Mouse (Mus musculus) limb, embryonic 12.5 days (tissue): Measurements from ENCODE around the gene Clec2l. TPM values are rescaled to one million over a fixed set of nuclear protein-coding genes. Genes with fewer than 3 reads are reported as not detected.

ENCODE experiments used
- ATAC-seq: fragments of 200-750 bp; cut with Nextera tagmentation; 2 replicates; pipeline ENCODE4 v1.8.0; 2017; ENCODE audit warnings: low read depth, moderate TSS enrichment; ENCODE audit not compliant: insufficient number of reproducible peaks, insufficient read depth, low FRiP score, low TSS enrichment
- H3K27ac ChIP-seq: fragments of 300-500 bp; sonication (generic); 2 replicates; pipeline ENCODE4 v1.5.1; 2016; ENCODE audit warnings: mild to moderate bottlenecking, moderate library complexity
- H3K27me3 ChIP-seq: fragments of 300-500 bp; sonication (generic); 2 replicates; pipeline ENCODE4 v1.6.1; 2016; ENCODE audit warnings: mild to moderate bottlenecking, moderate library complexity
- H3K36me3 ChIP-seq: fragments of 300-500 bp; sonication (generic); 2 replicates; pipeline ENCODE4 v1.6.1; 2016; ENCODE audit warnings: mild to moderate bottlenecking, moderate library complexity
- H3K4me1 ChIP-seq: fragments of 300-500 bp; sonication (generic); replicated peaks from 2 replicates; pipeline ENCODE4 v1.6.1; 2016
- H3K4me2 ChIP-seq: fragments of 300-500 bp; sonication (generic); 2 replicates; pipeline ENCODE4 v1.6.1; 2016; ENCODE audit warnings: mild to moderate bottlenecking, moderate library complexity
- H3K4me3 ChIP-seq: fragments of 300-500 bp; sonication (generic); replicated peaks from 2 replicates; pipeline ENCODE4 v1.5.1; 2016; ENCODE audit warnings: mild to moderate bottlenecking
- H3K9ac ChIP-seq: fragments of 300-500 bp; sonication (generic); replicated peaks from 2 replicates; pipeline ENCODE4 v1.6.1; 2016; ENCODE audit warnings: mild to moderate bottlenecking, moderate library complexity
- H3K9me3 ChIP-seq: fragments of 300-500 bp; sonication (generic); 2 replicates; pipeline ENCODE4 v1.6.1; 2016; ENCODE audit warnings: mild to moderate bottlenecking, moderate library complexity
- WGBS: fragments of 180-500 bp; shearing (Covaris S2); methylation state at CpG from one replicate; pipeline ENCODE4 v1.1.7; 2016; 5-methylcytosine and 5-hydroxymethylcytosine counted together
- polyA plus RNA-seq: library from polyadenylated mRNA; unstranded; fragments of >200 nt; fragmentation: Nextera tagmentation; extraction: Ambion mirVana; gene quantifications from 2 replicates; pipeline ENCODE4 v1.2.1, GENCODE M21; 2016

Gene Clec2l
- polyA plus RNA-seq, 1 experiment from 2014 or later: 2.8 TPM

DNA sequence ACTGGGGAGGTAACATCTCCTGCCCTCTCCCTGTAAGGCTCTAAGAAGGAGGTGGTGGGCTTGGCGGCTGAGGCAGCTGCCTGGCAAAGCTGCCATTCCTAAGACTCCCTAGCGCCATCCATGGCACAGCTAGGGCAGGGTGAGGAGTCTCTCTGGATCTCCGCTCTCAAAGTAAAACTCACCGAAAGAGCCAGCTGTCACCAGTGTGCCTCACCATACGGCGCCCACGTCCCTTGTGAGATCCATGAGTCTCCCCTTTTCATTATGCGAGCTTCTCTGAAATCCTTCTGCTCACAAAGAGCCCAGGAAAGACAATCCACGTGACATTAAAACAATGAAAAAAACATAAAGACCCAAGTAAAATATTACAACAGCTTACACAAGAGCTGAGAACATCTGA lies 33.7 kb downstream of the Clec2l start:
- ATAC-seq: no peak
- Histone ChIP-seq H3K4me2 (no peak overlapping the region), H3K4me3 (no peak overlapping the region), H3K27ac (no peak overlapping the region), H3K4me1 (peaks cover 4% of the 10 kb centered on the region; the same call in 1 of the 2 replicates), H3K9ac (no peak overlapping the region), H3K36me3 (peaks cover 85% of the 10 kb centered on the region), H3K27me3 (no peaks in the 10 kb centered on the region), H3K9me3 (no peaks in the 10 kb centered on the region)
- 87% methylated on average over 9 of the region's 9 CpGs for WGBS

DNA sequence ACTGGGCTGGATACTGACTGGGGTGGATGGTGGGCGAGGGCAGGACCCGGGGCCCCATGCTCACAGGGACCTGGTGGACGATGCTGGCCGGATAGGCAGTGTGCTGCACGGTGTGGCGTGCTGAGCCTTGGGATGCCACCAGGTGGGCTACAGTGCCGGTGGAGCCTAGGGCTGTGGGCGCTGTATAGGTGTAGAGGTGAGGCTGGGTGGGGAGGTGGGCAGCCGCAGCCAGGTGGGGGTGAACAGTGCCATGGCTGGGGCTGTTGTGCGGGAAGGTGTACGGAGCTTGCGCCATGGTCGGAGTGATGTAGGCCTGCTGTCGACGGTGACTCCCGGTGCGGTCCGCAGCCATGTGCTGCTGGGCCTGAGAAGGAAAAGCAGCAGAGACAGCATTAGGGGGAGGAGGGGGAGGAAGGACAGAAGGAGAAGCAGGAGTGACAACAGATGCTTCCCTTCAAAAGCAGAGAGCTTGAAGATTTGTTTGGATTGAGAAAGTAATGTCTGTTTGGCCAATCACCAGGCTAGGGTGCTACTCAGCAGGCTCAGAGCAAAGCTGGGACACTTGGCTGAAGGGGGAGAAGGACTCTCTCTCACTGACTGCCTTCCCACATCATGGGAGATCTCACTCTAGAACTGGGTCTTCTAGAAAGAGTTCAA lies 35.5 kb downstream of the Clec2l start:
- no peak for ATAC-seq
- no peaks in the 10 kb centered on the region for H3K27me3 ChIP-seq
- H3K9ac ChIP-seq: no peak overlapping the region
- no peak overlapping the region for H3K4me2 ChIP-seq
- no peak overlapping the region for H3K27ac ChIP-seq
- no peaks in the 10 kb centered on the region for H3K4me1 ChIP-seq
- peaks cover 87% of the 10 kb centered on the region for H3K36me3 ChIP-seq
- WGBS: 96% methylated on average over 18 of the region's 18 CpGs
- H3K4me3 ChIP-seq: no peak overlapping the region
- no peaks in the 10 kb centered on the region for H3K9me3 ChIP-seq

DNA sequence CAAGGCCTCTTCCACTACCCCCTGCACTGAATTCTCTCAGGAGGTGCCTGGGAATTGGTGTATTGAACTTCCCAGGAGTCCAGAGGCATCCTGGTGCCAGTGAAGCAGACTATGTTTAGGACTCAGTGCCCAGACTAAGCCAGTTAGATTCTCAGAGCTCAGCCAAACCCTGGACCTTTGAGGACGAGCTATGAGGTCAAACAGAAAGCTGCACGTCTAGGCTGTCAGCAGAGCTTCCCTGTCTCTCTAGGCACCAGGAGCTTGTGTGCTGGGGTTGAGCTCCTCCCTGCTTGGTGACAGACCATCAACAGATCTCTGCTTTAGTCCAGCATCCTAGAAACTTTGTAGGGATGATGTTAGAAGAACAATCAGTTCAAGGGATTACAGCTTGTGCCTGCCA lies 38.6 kb downstream of the Clec2l start:
- Histone ChIP-seq H3K4me1 (no peaks in the 10 kb centered on the region), H3K9me3 (no peaks in the 10 kb centered on the region), H3K4me2 (no peak overlapping the region), H3K4me3 (no peak overlapping the region), H3K27ac (no peak overlapping the region), H3K27me3 (no peaks in the 10 kb centered on the region), H3K36me3 (peaks cover 92% of the 10 kb centered on the region), H3K9ac (no peak overlapping the region)
- 65% methylated on average over 2 of the region's 2 CpGs for WGBS
- ATAC-seq: no peak

DNA sequence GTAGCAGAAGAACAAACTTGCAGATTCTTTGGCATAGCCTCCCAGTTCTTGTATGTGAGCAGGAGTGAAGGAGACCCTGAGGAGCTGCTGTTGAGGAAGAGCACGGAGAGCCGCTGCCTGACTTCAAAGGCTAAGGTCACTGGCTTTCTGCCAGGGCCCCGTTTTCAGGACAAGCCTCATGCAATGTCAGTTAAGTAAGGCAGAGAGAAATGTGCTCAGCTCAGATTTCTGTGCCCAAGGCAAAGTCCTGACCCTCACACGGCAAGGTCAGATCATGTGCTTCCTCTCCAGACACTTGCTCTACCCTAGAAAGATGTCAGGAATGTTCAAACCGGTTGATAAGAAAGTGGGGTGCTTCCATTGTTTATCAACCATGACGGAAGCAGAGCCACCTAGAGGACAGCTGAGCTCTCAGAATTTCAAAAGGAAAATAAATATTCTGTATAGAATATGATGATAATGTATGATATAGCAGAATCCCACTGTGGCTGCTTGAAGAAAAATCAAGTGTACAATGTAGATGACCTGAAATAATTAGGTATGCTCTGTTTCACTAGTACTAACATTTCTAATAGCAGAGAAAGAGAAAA lies 40.0 kb downstream of the Clec2l start:
- Histone ChIP-seq H3K4me2 (no peak overlapping the region), H3K27me3 (no peaks in the 10 kb centered on the region), H3K9me3 (no peaks in the 10 kb centered on the region), H3K36me3 (peaks cover 94% of the 10 kb centered on the region), H3K4me1 (no peaks in the 10 kb centered on the region), H3K4me3 (no peak overlapping the region), H3K9ac (no peak overlapping the region), H3K27ac (0 out of 2 replicates have a peak overlapping the region, but pooled peaks have one; percentile 35)
- 51% methylated on average over 6 of the region's 6 CpGs for WGBS
- ATAC-seq: no peak

DNA sequence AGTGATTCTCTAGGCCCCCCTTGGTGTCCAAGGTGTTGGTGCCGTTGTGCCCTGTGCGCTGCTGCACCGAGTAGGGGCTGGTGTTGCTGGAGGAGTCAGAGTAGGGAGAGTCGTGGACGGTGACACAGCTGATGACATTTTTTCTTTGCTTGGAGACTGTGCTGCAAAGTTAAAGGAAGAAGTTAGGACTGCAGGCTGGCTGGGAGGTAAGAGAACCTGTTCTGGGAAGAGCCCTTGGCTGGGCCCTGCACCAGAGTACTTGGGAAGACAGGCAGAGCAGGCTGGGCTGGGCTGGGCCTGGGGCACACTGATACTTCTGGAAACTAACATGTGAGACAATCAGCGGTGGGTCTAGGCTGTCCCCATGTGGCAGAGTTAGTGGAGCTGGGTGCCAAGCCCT lies 40.7 kb downstream of the Clec2l start:
- WGBS: 94% methylated on average over 6 of the region's 6 CpGs
- Histone ChIP-seq H3K4me1 (no peaks in the 10 kb centered on the region), H3K9me3 (no peaks in the 10 kb centered on the region), H3K4me3 (no peak overlapping the region), H3K9ac (no peak overlapping the region), H3K27ac (0 out of 2 replicates have a peak overlapping the region, but pooled peaks have one; percentile 35), H3K4me2 (no peak overlapping the region), H3K27me3 (no peaks in the 10 kb centered on the region), H3K36me3 (peaks cover 94% of the 10 kb centered on the region)
- ATAC-seq: no peak

DNA sequence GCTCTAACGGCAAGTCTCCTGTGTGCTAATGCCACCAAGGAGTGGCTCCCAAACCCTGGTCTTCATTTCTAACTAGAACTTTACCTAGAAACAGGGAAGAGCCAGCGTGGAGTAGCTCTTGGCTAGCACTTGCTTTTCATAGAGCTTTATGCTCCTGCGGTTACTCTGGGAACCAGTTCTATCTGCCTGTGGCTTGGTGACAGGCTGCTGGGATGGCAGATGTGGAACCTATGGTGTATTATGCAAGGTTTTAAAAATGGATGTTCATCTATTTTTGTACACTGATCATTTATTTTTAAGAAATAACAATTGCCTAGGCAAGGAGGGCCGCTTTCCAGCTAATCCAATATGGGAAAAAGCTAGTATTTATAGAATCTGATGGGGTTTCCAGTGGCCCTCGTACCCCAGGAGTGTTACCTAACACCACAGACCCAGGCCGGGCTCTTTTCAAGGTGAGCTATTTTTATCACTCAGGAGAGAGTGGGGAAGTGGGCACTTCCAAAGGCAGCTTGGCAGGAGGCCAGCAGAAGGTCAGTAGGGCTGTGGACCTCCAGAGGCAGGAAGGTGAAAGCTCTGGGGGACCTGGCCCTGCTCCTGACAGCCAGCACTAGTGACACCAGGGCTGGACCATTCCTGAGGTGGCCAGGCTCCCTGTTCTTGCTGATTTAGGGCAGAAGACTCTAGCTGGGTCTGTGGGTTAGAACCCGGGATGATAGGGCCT lies 41.6 kb downstream of the Clec2l start:
- no peak for ATAC-seq
- Histone ChIP-seq H3K9ac (no peak overlapping the region), H3K27ac (no peak overlapping the region), H3K4me1 (no peaks in the 10 kb centered on the region), H3K4me2 (no peak overlapping the region), H3K9me3 (no peaks in the 10 kb centered on the region), H3K27me3 (no peaks in the 10 kb centered on the region), H3K36me3 (peaks cover 94% of the 10 kb centered on the region), H3K4me3 (no peak overlapping the region)
- WGBS: 84% methylated on average over 7 of the region's 7 CpGs

DNA sequence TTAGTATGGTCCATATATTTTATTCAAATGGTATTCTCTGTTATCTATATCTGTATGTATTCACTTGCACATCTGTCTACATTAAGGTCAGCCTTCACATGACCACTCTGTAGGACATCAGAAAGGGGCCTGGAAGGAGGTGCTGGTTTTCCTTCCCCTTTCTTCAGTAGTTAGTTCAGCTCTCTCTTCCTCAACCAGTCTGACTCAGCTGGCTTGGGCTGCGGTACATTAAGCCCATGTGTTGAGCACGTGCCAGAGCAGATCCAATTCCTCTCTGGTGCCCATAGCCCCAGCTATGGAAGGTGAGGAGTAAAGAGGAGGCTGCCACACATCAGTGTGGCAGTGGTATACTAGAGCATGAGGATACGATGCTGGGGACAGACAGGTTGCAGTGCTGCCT lies 47.6 kb downstream of the Clec2l start:
- Histone ChIP-seq H3K27ac (no peak overlapping the region), H3K4me1 (no peaks in the 10 kb centered on the region), H3K4me3 (no peak overlapping the region), H3K9me3 (no peaks in the 10 kb centered on the region), H3K9ac (no peak overlapping the region), H3K36me3 (peaks cover 98% of the 10 kb centered on the region), H3K4me2 (no peak overlapping the region), H3K27me3 (no peaks in the 10 kb centered on the region)
- no peak for ATAC-seq
- WGBS: 94% methylated on average over 3 of the region's 3 CpGs

DNA sequence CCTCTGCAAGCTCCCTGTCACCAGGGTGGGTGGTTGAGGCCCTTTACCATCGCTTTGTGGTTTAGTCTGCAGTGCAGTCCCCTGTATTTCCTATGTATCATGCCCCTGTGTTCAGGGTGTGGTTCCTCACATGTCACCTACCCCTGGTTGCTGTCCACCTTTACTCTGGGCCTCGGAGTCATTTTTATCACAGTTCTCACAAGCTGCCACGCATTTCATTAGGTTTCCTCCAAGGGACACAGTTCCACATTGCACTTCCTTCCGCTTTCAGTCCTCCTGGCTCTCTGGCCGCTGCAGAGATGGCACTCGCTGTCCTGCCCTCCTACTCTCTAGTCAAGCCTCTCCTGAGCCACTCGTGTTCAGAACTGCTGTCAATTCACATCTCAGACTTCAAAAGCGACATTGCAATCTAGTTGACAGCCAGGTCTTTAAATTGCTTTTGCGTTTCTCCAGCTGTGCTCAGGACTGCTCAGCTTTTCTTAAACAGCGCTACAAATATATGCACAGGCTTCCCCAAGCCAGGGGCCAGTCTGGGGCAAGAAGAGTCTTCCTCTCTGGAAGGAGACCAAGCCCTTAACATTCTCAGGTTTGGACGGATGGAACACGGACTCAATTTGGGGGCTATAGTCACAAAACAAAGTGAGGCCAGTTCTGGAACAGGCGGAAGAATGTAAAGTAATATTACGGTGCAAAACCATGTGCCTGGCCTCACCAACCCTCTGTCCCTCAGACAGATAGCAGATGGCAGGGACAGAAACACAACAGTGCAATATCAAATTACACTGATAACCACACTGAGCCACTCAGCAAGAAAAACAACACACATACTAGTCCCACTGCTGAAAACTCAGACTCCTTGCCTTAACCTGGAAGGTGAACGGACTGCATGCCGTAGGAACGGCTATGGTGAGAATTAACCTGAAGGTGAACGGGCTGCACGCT lies 51.4 kb downstream of the Clec2l start:
- no peaks in the 10 kb centered on the region for H3K27me3 ChIP-seq
- H3K9ac ChIP-seq: no peak overlapping the region
- no peak overlapping the region for H3K4me3 ChIP-seq
- no peak for ATAC-seq
- H3K4me1 ChIP-seq: no peaks in the 10 kb centered on the region
- H3K9me3 ChIP-seq: no peaks in the 10 kb centered on the region
- H3K4me2 ChIP-seq: no peak overlapping the region
- no peak overlapping the region for H3K27ac ChIP-seq
- 88% methylated on average over 19 of the region's 19 CpGs for WGBS
- H3K36me3 ChIP-seq: peaks cover 99% of the 10 kb centered on the region

DNA sequence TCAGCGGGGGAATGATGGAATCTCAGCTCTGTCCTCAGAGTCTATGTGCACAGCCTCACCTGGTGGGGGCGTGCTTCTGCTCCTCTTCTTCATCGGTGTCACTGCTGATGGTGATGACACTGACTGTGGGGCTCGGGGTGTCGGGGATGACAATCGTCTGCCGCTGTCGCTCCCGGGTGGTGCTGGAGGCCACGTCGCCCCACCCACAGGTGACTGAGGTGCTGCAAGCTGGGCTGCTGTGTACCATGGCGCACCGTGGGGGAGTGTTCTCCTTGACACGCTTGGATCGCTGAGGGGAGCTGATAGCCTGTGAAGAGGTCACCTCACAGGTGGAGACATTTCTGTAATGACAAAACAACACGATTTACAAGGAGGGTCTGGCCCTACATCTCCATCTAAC lies 53.0 kb downstream of the Clec2l start:
- no peaks in the 10 kb centered on the region for H3K4me1 ChIP-seq
- no peaks in the 10 kb centered on the region for H3K9me3 ChIP-seq
- no peak overlapping the region for H3K27ac ChIP-seq
- WGBS: 95% methylated on average over 16 of the region's 16 CpGs
- H3K27me3 ChIP-seq: no peaks in the 10 kb centered on the region
- H3K36me3 ChIP-seq: peaks cover 99% of the 10 kb centered on the region
- no peak overlapping the region for H3K4me2 ChIP-seq
- no peak overlapping the region for H3K4me3 ChIP-seq
- ATAC-seq: no peak
- H3K9ac ChIP-seq: no peak overlapping the region

DNA sequence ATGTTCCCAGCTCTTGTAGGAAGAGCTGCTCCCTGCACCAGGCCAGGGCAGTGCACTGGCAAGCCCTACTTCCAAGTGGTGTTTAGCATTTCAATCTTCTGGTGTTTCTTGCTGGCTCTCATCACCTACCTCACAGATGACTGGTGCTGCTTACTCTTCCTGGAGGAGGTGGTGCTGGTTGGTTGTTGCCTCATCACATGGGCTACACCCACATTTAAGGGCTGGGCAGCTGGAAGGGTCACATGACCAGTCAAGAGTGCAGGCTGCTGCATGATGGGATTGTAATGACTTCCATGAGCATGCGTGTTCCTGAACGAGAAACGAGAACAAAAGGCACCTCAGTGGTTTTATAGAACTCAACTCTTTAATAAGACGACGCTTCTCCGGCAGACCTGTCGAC lies 55.8 kb downstream of the Clec2l start:
- no peaks in the 10 kb centered on the region for H3K4me1 ChIP-seq
- peaks cover 93% of the 10 kb centered on the region for H3K36me3 ChIP-seq
- no peak overlapping the region for H3K27ac ChIP-seq
- H3K9me3 ChIP-seq: no peaks in the 10 kb centered on the region
- H3K4me3 ChIP-seq: no peak overlapping the region
- 91% methylated on average over 7 of the region's 7 CpGs for WGBS
- ATAC-seq: no peak
- no peak overlapping the region for H3K4me2 ChIP-seq
- H3K9ac ChIP-seq: no peak overlapping the region
- H3K27me3 ChIP-seq: no peaks in the 10 kb centered on the region

DNA sequence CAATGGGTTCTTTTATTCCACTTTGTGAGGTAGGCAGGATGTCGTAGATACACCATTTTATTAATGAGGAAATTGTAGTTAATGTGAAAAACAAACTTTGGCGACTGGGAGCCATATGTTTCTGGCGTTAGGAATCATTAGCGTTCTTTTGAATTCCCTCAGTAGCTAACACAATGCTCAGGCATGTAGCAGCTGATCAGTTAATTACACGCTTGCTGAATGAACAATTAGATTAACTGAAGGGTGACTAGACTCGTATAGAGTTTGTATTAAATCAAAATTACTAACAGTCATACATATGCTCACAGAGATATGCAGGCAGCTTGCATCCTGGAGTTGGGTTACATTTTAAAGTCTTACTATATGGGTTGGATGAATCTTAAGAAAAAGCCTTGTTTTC lies 56.4 kb downstream of the Clec2l start:
- no peak overlapping the region for H3K9ac ChIP-seq

More for the DNA sequence above, 56.4 kb downstream of the Clec2l start:
- 85% methylated on average over 6 of the region's 6 CpGs for WGBS
- Histone ChIP-seq H3K4me1 (no peaks in the 10 kb centered on the region), H3K9me3 (no peaks in the 10 kb centered on the region), H3K36me3 (peaks cover 87% of the 10 kb centered on the region), H3K27ac (no peak overlapping the region), H3K4me2 (no peak overlapping the region), H3K4me3 (no peak overlapping the region), H3K27me3 (no peaks in the 10 kb centered on the region)
- ATAC-seq: no peak
